In genomic region chr3:158388076-158388454, GRCm38 (mm10) we compare ENCODE assay signal across 25 mouse cellular contexts.
DNase-seq lines count a peak whose midpoint lies in the region; ATAC-seq and TF ChIP-seq lines count a peak whose summit lies in the region.
"Had no signal": no experiment of that assay in that cellular context is flagged by ENCODE, and none has a peak within 500 bp of the region (broad histone marks: within the 10 kb centered on the region; RNA-seq: fewer than 3 reads in every experiment).

No protein-coding gene starts in this region.

- H3K4me1 ChIP-seq in forebrain, embryonic 11.5 days (replicated peaks; ENCODE audit: control insufficient read depth, insufficient read depth, low read length) = no peaks in the 10 kb centered on the region
- no peaks in the 10 kb centered on the region for H3K4me1 ChIP-seq in forebrain, embryonic 15.5 days
- H3K4me1 ChIP-seq in midbrain, embryonic 11.5 days (ENCODE audit: control insufficient read depth, insufficient read depth, low read length) = no peaks in the 10 kb centered on the region; the same call in 1 of the 2 replicates
- no peaks in the 10 kb centered on the region for H3K4me1 ChIP-seq in midbrain, postnatal 0 days (ENCODE audit: insufficient read depth, low read length)
- peaks cover 15% of the 10 kb centered on the region; the same call in 1 of the 2 replicates for H3K4me1 ChIP-seq in midbrain, embryonic 13.5 days (replicated peaks)
- no peaks in the 10 kb centered on the region for H3K4me1 ChIP-seq in midbrain, embryonic 14.5 days (ENCODE audit: control insufficient read depth, insufficient read depth, low read length)
- H3K4me1 ChIP-seq: embryonic facial prominence, embryonic 10.5 days; embryonic facial prominence, embryonic 12.5 days had no signal

- H3K4me2 ChIP-seq in forebrain, embryonic 11.5 days (ENCODE audit: low read depth, low read length, severe bottlenecking) = no peak overlapping the region
- no peak overlapping the region for H3K4me2 ChIP-seq in forebrain, embryonic 15.5 days (replicated peaks)
- no peak overlapping the region for H3K4me2 ChIP-seq in midbrain, embryonic 11.5 days
- H3K4me2 ChIP-seq in midbrain, postnatal 0 days (ENCODE audit: low read depth, low read length, poor library complexity, severe bottlenecking) = no peak overlapping the region
- H3K4me2 ChIP-seq in midbrain, embryonic 13.5 days (replicated peaks) = no peak overlapping the region
- no peak overlapping the region for H3K4me2 ChIP-seq in midbrain, embryonic 14.5 days (ENCODE audit: low read length)
- H3K4me2 ChIP-seq: embryonic facial prominence, embryonic 12.5 days; forebrain, embryonic 12.5 days had no signal

- H3K9me3 ChIP-seq in forebrain, embryonic 11.5 days (ENCODE audit: control insufficient read depth, low read length) = no peaks in the 10 kb centered on the region
- no peaks in the 10 kb centered on the region for H3K9me3 ChIP-seq in forebrain, embryonic 15.5 days
- no peaks in the 10 kb centered on the region for H3K9me3 ChIP-seq in midbrain, embryonic 11.5 days (ENCODE audit: control insufficient read depth, low read length)
- H3K9me3 ChIP-seq in midbrain, postnatal 0 days (ENCODE audit: low read length) = no peaks in the 10 kb centered on the region
- no peaks in the 10 kb centered on the region for H3K9me3 ChIP-seq in midbrain, embryonic 13.5 days
- H3K9me3 ChIP-seq in midbrain, embryonic 14.5 days (ENCODE audit: control insufficient read depth, low read length) = no peaks in the 10 kb centered on the region
- H3K9me3 ChIP-seq: embryonic facial prominence, embryonic 10.5 days; embryonic facial prominence, embryonic 12.5 days; forebrain, embryonic 12.5 days; G1E had no signal

- WGBS in forebrain, embryonic 11.5 days = 32% methylated on average over 2 of the region's 2 CpGs
- 17% methylated on average over 2 of the region's 2 CpGs for WGBS in forebrain, embryonic 15.5 days
- 37% methylated on average over 2 of the region's 2 CpGs for WGBS in midbrain, embryonic 11.5 days
- WGBS in midbrain, postnatal 0 days = 17% methylated on average over 2 of the region's 2 CpGs
- WGBS in midbrain, embryonic 13.5 days = 17% methylated on average over 2 of the region's 2 CpGs
- WGBS in midbrain, embryonic 14.5 days = 12% methylated on average over 2 of the region's 2 CpGs

- H3K27ac ChIP-seq in forebrain, embryonic 11.5 days (ENCODE audit: low read depth, low read length) = no peak overlapping the region
- no peak overlapping the region for H3K27ac ChIP-seq in forebrain, embryonic 15.5 days (replicated peaks)
- no peak overlapping the region for H3K27ac ChIP-seq in midbrain, embryonic 11.5 days (ENCODE audit: low read depth, low read length)
- no peak overlapping the region for H3K27ac ChIP-seq in midbrain, postnatal 0 days (ENCODE audit: low read depth, low read length)
- H3K27ac ChIP-seq in midbrain, embryonic 13.5 days = no peak overlapping the region
- H3K27ac ChIP-seq in midbrain, embryonic 14.5 days (replicated peaks; ENCODE audit: low read depth, low read length) = no peak overlapping the region
- H3K27ac ChIP-seq: embryonic facial prominence, embryonic 10.5 days; embryonic facial prominence, embryonic 12.5 days; forebrain, embryonic 12.5 days had no signal

- no peak overlapping the region for H3K4me3 ChIP-seq in forebrain, embryonic 11.5 days (ENCODE audit: low read depth, low read length)
- no peak overlapping the region for H3K4me3 ChIP-seq in forebrain, embryonic 15.5 days
- H3K4me3 ChIP-seq in midbrain, embryonic 11.5 days (ENCODE audit: low read depth, low read length) = no peak overlapping the region
- H3K4me3 ChIP-seq in midbrain, postnatal 0 days (ENCODE audit: low read depth, low read length) = no peak overlapping the region
- no peak overlapping the region for H3K4me3 ChIP-seq in midbrain, embryonic 13.5 days (replicated peaks)
- H3K4me3 ChIP-seq in midbrain, embryonic 14.5 days (replicated peaks; ENCODE audit: low read depth, low read length) = no peak overlapping the region
- H3K4me3 ChIP-seq: embryonic facial prominence, embryonic 10.5 days; embryonic facial prominence, embryonic 12.5 days; forebrain, embryonic 12.5 days had no signal

- DNase-seq in forebrain, embryonic 11.5 days (ENCODE audit: low spot score) = no peak
- peak; percentile 78 for DNase-seq in midbrain, embryonic 11.5 days (ENCODE audit: low spot score, missing footprints)
- no peak for DNase-seq in midbrain, postnatal 0 days (ENCODE audit: low spot score)
- DNase-seq in midbrain, embryonic 14.5 days = no peak
- DNase-seq: adrenal gland, adult 8-10 months; adrenal gland, postnatal 14 days; adrenal gland, postnatal 36 days; B cell, adult 2 months; cerebellum, adult 11-12 months; cerebellum, adult 2 months; cerebellum, adult 9-10 months; cerebellum, postnatal 10 days; cerebellum, postnatal 25 days; forebrain, postnatal 0 days had no signal

- no peak overlapping the region for H3K9ac ChIP-seq in forebrain, embryonic 11.5 days (ENCODE audit: low read length)
- no peak overlapping the region for H3K9ac ChIP-seq in forebrain, embryonic 15.5 days (replicated peaks)
- no peak overlapping the region for H3K9ac ChIP-seq in midbrain, embryonic 11.5 days (ENCODE audit: low read length)
- H3K9ac ChIP-seq in midbrain, postnatal 0 days (replicated peaks; ENCODE audit: low read length, poor library complexity, severe bottlenecking) = no peak overlapping the region
- no peak overlapping the region for H3K9ac ChIP-seq in midbrain, embryonic 13.5 days (replicated peaks)
- H3K9ac ChIP-seq in midbrain, embryonic 14.5 days (replicated peaks; ENCODE audit: low read length) = no peak overlapping the region
- H3K9ac ChIP-seq: embryonic facial prominence, embryonic 12.5 days; forebrain, embryonic 12.5 days; forebrain, postnatal 0 days had no signal

- no peaks in the 10 kb centered on the region for H3K27me3 ChIP-seq in forebrain, embryonic 11.5 days (ENCODE audit: control insufficient read depth, insufficient read depth, low read length)
- no peaks in the 10 kb centered on the region for H3K27me3 ChIP-seq in forebrain, embryonic 15.5 days
- H3K27me3 ChIP-seq in midbrain, embryonic 11.5 days (ENCODE audit: control insufficient read depth, insufficient read depth, low read length) = no peaks in the 10 kb centered on the region
- H3K27me3 ChIP-seq in midbrain, postnatal 0 days (ENCODE audit: insufficient read depth, low read length) = no peaks in the 10 kb centered on the region
- H3K27me3 ChIP-seq in midbrain, embryonic 13.5 days = no peaks in the 10 kb centered on the region
- H3K27me3 ChIP-seq in midbrain, embryonic 14.5 days (ENCODE audit: control insufficient read depth, insufficient read depth, low read length) = no peaks in the 10 kb centered on the region
- H3K27me3 ChIP-seq: CH12.LX; embryonic facial prominence, embryonic 12.5 days; forebrain, embryonic 12.5 days; Patski had no signal

- H3K36me3 ChIP-seq in forebrain, embryonic 11.5 days (ENCODE audit: control insufficient read depth, insufficient read depth, low read length) = no peaks in the 10 kb centered on the region
- H3K36me3 ChIP-seq in forebrain, embryonic 15.5 days = no peaks in the 10 kb centered on the region
- H3K36me3 ChIP-seq in midbrain, embryonic 11.5 days (ENCODE audit: control insufficient read depth, insufficient read depth, low read length) = no peaks in the 10 kb centered on the region
- H3K36me3 ChIP-seq in midbrain, postnatal 0 days (ENCODE audit: insufficient read depth, low read length) = no peaks in the 10 kb centered on the region
- no peaks in the 10 kb centered on the region for H3K36me3 ChIP-seq in midbrain, embryonic 13.5 days
- H3K36me3 ChIP-seq in midbrain, embryonic 14.5 days (ENCODE audit: control insufficient read depth, insufficient read depth, low read length) = no peaks in the 10 kb centered on the region
- H3K36me3 ChIP-seq: embryonic facial prominence, embryonic 10.5 days; embryonic facial prominence, embryonic 12.5 days; forebrain, embryonic 12.5 days; G1E had no signal

- TF ChIP-seq CTCF in midbrain, postnatal 0 days (IDR thresholded peaks at IDR 0.05) = no peak

- ATAC-seq in forebrain, embryonic 11.5 days (replicated peaks; ENCODE audit: low FRiP score) = peak; percentile 55; the same call in 1 of the 2 replicates
- ATAC-seq in forebrain, embryonic 15.5 days (replicated peaks) = no peak
- peak; percentile 61 for ATAC-seq in midbrain, embryonic 11.5 days (ENCODE audit: low FRiP score)
- ATAC-seq in midbrain, postnatal 0 days (ENCODE audit: low FRiP score) = no peak
- ATAC-seq in midbrain, embryonic 13.5 days = 0 out of 2 replicates have a peak, but pooled peaks have one; percentile 45
- ATAC-seq in midbrain, embryonic 14.5 days (ENCODE audit: low FRiP score, low TSS enrichment) = no peak
- ATAC-seq: activated CD4-positive, CD25-positive, alpha-beta regulatory T cell, adult 4 months; CD4-positive, CD25-positive, alpha-beta regulatory T cell, adult 4 months; forebrain, embryonic 14.5 days; forebrain, postnatal 0 days; Patski had no signal

Comparison
In these comparisons a context has a peak if more than half of its experiments do, and no peak if none do; other contexts are left out.
1. ATAC-seq: peak in forebrain, embryonic 11.5 days (single experiment), midbrain, embryonic 11.5 days (single experiment) and midbrain, embryonic 13.5 days (single experiment); none in forebrain, embryonic 15.5 days (single experiment), midbrain, postnatal 0 days (single experiment) and midbrain, embryonic 14.5 days (single experiment).